Mouse (Mus musculus): Measurements from ENCODE around the gene Dennd1a. TPM values are rescaled to one million over a fixed set of nuclear protein-coding genes. Genes with fewer than 3 reads are reported as not detected.

Gene Dennd1a
- polyA plus RNA-seq, 1 experiment: 17.5 TPM

DNA sequence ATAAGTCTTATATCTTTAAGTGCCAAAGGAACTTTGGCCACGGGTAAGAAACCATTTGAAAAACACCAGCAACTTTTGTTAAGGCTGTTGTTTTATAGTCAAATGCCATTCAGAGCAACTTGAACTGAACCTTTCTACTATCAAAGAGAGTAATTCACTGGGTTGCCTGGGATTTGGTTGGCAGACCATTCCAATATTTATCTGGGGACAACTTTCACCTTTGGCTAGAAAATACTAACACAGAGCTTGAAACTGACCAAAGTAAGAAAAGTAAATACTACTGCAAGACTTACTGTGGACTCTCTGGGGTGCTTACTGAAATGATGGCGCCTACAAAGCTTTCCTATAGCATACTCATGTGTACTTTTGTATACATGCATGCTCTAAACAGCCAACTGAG, 178.6 kb downstream of the Dennd1a start:
- H3K36me3 ChIP-seq (ENCODE audit: control insufficient read depth, insufficient read depth, low read length): no peaks in the 10 kb centered on the region
- WGBS: 98% methylated on average over 2 of the region's 2 CpGs
- TF ChIP-seq CTCF (IDR thresholded peaks at IDR 0.05; ENCODE audit: extremely low read depth, insufficient read depth, insufficient read length, insufficient replicate concordance) (no peak), POLR2A (IDR thresholded peaks at IDR 0.05; ENCODE audit: low read depth, low read length) (no peak)
- no peaks in the 10 kb centered on the region for H3K27me3 ChIP-seq (ENCODE audit: control insufficient read depth, insufficient read depth, low read length)
- H3K4me3 ChIP-seq (ENCODE audit: extremely low read depth, insufficient read depth, insufficient read length): no peak overlapping the region
- no peak for DNase-seq (ENCODE audit: low read depth in 1 of 2, low spot score in 2 of 2)
- no peaks in the 10 kb centered on the region for H3K4me1 ChIP-seq (ENCODE audit: control insufficient read depth, insufficient read depth, insufficient read length)
- H3K27ac ChIP-seq (ENCODE audit: insufficient read depth, low read length): no peak overlapping the region

DNA sequence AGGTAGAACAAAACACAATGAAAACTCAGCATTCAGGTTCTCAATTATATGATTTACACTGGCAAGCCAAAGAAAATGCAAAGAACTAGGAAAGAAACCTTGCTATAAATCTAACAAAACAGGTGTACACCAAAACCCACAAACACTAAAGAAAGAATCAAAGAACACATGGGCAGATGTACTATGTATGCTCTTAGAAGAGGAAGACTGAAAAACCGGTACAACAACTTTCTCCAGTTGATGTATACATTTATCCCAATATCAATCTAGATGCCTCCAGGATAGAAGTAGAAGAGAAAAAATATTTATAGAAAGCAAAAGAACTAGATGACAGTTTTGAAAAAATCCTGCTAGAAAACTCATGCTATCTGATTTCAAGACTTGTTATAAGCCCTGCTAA, 184.5 kb downstream of the Dennd1a start:
- Histone ChIP-seq H3K4me3 (ENCODE audit: extremely low read depth, insufficient read depth, insufficient read length) (no peak overlapping the region), H3K36me3 (ENCODE audit: control insufficient read depth, insufficient read depth, low read length) (no peaks in the 10 kb centered on the region), H3K27ac (ENCODE audit: insufficient read depth, low read length) (no peak overlapping the region), H3K27me3 (ENCODE audit: control insufficient read depth, insufficient read depth, low read length) (no peaks in the 10 kb centered on the region), H3K4me1 (ENCODE audit: control insufficient read depth, insufficient read depth, insufficient read length) (no peaks in the 10 kb centered on the region)
- DNase-seq (ENCODE audit: low read depth in 1 of 2, low spot score in 2 of 2): no peak
- no peak for TF ChIP-seq CTCF (IDR thresholded peaks at IDR 0.05; ENCODE audit: extremely low read depth, insufficient read depth, insufficient read length, insufficient replicate concordance)
- TF ChIP-seq POLR2A (IDR thresholded peaks at IDR 0.05; ENCODE audit: low read depth, low read length): no peak
- 87% methylated on average over 1 of the region's 1 CpGs for WGBS

GRCm38 (mm10) chr2:38100289-38100688, 186.9 kb downstream of the Dennd1a start:
- WGBS: 94% methylated on average over 7 of the region's 7 CpGs

DNA sequence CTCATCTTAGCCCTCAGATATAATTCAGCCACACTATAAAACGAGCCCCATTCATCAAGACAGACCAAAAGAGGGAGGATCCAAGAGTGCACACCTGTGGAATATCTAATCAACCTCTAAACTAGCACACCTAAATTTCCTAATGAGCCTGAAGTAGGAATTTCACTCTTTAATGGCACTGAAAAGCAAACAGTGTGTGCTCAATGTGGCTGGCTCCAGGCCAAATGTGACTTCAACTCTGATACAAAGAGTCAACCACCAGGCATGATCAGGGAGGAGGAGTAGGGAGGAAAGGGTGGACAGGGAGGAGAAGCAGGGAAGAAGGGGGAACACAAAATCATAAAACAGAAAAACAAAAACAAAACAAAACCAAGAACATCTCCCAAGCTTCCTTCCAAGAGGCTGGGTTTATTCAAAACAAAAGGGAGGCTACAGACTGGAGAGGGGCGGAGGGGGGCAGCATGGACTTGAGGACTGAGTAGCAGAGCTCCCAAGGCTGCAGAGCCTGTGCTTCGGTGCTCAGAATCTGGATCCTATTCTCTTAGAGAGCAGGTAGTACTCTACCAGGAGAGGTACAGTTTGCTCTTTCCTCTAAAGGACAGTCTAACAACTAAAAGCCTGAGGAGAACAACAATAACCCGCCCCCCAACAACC, 187.9 kb downstream of the Dennd1a start:
- Histone ChIP-seq H3K36me3 (ENCODE audit: control insufficient read depth, insufficient read depth, low read length) (no peaks in the 10 kb centered on the region), H3K4me1 (ENCODE audit: control insufficient read depth, insufficient read depth, insufficient read length) (no peaks in the 10 kb centered on the region), H3K27me3 (ENCODE audit: control insufficient read depth, insufficient read depth, low read length) (no peaks in the 10 kb centered on the region), H3K27ac (ENCODE audit: insufficient read depth, low read length) (no peak overlapping the region), H3K4me3 (ENCODE audit: extremely low read depth, insufficient read depth, insufficient read length) (no peak overlapping the region)
- 93% methylated on average over 4 of the region's 4 CpGs for WGBS
- DNase-seq (ENCODE audit: low read depth in 1 of 2, low spot score in 2 of 2): no peak
- TF ChIP-seq CTCF (IDR thresholded peaks at IDR 0.05; ENCODE audit: extremely low read depth, insufficient read depth, insufficient read length, insufficient replicate concordance) (no peak), POLR2A (IDR thresholded peaks at IDR 0.05; ENCODE audit: low read depth, low read length) (no peak)

More at GRCm38 (mm10) chr2:38100289-38100688, 186.9 kb downstream of the Dennd1a start:
- Histone ChIP-seq H3K36me3 (ENCODE audit: control insufficient read depth, insufficient read depth, low read length) (no peaks in the 10 kb centered on the region), H3K27ac (ENCODE audit: insufficient read depth, low read length) (no peak overlapping the region), H3K4me1 (ENCODE audit: control insufficient read depth, insufficient read depth, insufficient read length) (no peaks in the 10 kb centered on the region), H3K27me3 (ENCODE audit: control insufficient read depth, insufficient read depth, low read length) (no peaks in the 10 kb centered on the region), H3K4me3 (ENCODE audit: extremely low read depth, insufficient read depth, insufficient read length) (no peak overlapping the region)
- DNase-seq (ENCODE audit: low read depth in 1 of 2, low spot score in 2 of 2): no peak
- TF ChIP-seq POLR2A (IDR thresholded peaks at IDR 0.05; ENCODE audit: low read depth, low read length): no peak
- no peak for TF ChIP-seq CTCF (IDR thresholded peaks at IDR 0.05; ENCODE audit: extremely low read depth, insufficient read depth, insufficient read length, insufficient replicate concordance)

DNA sequence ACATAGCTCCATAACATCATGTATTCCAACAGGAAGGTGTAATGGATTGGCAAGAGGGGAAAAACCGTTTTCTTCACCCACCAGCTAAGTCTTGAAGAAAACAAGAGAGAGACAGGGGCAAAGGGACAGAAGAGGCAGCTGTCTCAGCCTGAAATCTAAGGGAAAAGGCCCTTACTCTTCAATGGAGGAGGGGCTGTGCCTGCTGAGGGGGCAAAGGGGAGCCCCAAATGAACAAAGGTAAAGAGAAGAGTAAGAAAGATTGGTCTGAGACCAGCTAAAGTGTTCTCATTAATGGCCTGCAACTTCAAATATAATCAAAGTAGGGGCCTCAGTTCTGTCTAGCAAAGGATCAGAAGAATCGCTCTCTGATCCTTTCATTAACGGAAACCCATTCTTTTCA, 189.7 kb downstream of the Dennd1a start:
- 96% methylated on average over 3 of the region's 3 CpGs for WGBS
- Histone ChIP-seq H3K4me1 (ENCODE audit: control insufficient read depth, insufficient read depth, insufficient read length) (no peaks in the 10 kb centered on the region), H3K4me3 (ENCODE audit: extremely low read depth, insufficient read depth, insufficient read length) (no peak overlapping the region), H3K27ac (ENCODE audit: insufficient read depth, low read length) (no peak overlapping the region), H3K36me3 (ENCODE audit: control insufficient read depth, insufficient read depth, low read length) (no peaks in the 10 kb centered on the region), H3K27me3 (ENCODE audit: control insufficient read depth, insufficient read depth, low read length) (no peaks in the 10 kb centered on the region)
- TF ChIP-seq CTCF (IDR thresholded peaks at IDR 0.05; ENCODE audit: extremely low read depth, insufficient read depth, insufficient read length, insufficient replicate concordance) (no peak), POLR2A (IDR thresholded peaks at IDR 0.05; ENCODE audit: low read depth, low read length) (no peak)
- no peak for DNase-seq (ENCODE audit: low read depth in 1 of 2, low spot score in 2 of 2)

GRCm38 (mm10) chr2:38096328-38096727, 190.9 kb downstream of the Dennd1a start:
- Histone ChIP-seq H3K4me1 (ENCODE audit: control insufficient read depth, insufficient read depth, insufficient read length) (no peaks in the 10 kb centered on the region), H3K27me3 (ENCODE audit: control insufficient read depth, insufficient read depth, low read length) (no peaks in the 10 kb centered on the region), H3K4me3 (ENCODE audit: extremely low read depth, insufficient read depth, insufficient read length) (no peak overlapping the region), H3K36me3 (ENCODE audit: control insufficient read depth, insufficient read depth, low read length) (no peaks in the 10 kb centered on the region), H3K27ac (ENCODE audit: insufficient read depth, low read length) (no peak overlapping the region)
- no peak for DNase-seq (ENCODE audit: low read depth in 1 of 2, low spot score in 2 of 2)
- no peak for TF ChIP-seq POLR2A (IDR thresholded peaks at IDR 0.05; ENCODE audit: low read depth, low read length)
- no peak for TF ChIP-seq CTCF (IDR thresholded peaks at IDR 0.05; ENCODE audit: extremely low read depth, insufficient read depth, insufficient read length, insufficient replicate concordance)

GRCm38 (mm10) chr2:38094380-38095163, 192.6 kb downstream of the Dennd1a start:
- DNase-seq (ENCODE audit: low read depth in 1 of 2, low spot score in 2 of 2): no peak
- H3K27me3 ChIP-seq (ENCODE audit: control insufficient read depth, insufficient read depth, low read length): no peaks in the 10 kb centered on the region
- H3K27ac ChIP-seq (ENCODE audit: insufficient read depth, low read length): no peak overlapping the region
- TF ChIP-seq POLR2A (IDR thresholded peaks at IDR 0.05; ENCODE audit: low read depth, low read length) (no peak), CTCF (IDR thresholded peaks at IDR 0.05; ENCODE audit: extremely low read depth, insufficient read depth, insufficient read length, insufficient replicate concordance) (no peak)
- WGBS: 79% methylated on average over 2 of the region's 2 CpGs
- H3K4me1 ChIP-seq (ENCODE audit: control insufficient read depth, insufficient read depth, insufficient read length): no peaks in the 10 kb centered on the region
- no peak overlapping the region for H3K4me3 ChIP-seq (ENCODE audit: extremely low read depth, insufficient read depth, insufficient read length)
- H3K36me3 ChIP-seq (ENCODE audit: control insufficient read depth, insufficient read depth, low read length): no peaks in the 10 kb centered on the region

Data from spleen, adult 2 months (tissue).